Mouse (Mus musculus) liver, postnatal 0 days (tissue): Measurements from ENCODE around the gene Syvn1. TPM values are rescaled to one million over a fixed set of nuclear protein-coding genes. Genes with fewer than 3 reads are reported as not detected.

Experiments used
- ATAC-seq: fragments of 200-750 bp; cut with Nextera tagmentation; 2 replicates; pipeline ENCODE4 v1.8.0; 2017; ENCODE audit warnings: mild to moderate bottlenecking, moderate library complexity
- DNase-seq: peaks from one replicate; pipeline ENCODE4 v3.0.0-alpha.2; 2016
- H3K27ac ChIP-seq: fragments of 300-500 bp; sonication (generic); 2 replicates; pipeline ENCODE4 v1.5.1; 2014; ENCODE audit warnings: antibody characterized with exemption, moderate library complexity, mild to moderate bottlenecking, low read depth
- H3K27me3 ChIP-seq: fragments of 300-500 bp; sonication (generic); 2 replicates; pipeline ENCODE4 v1.6.1; 2014; ENCODE audit warnings: low read length, control low read depth, mixed read lengths; ENCODE audit not compliant: insufficient read depth
- H3K36me3 ChIP-seq: fragments of 300-500 bp; sonication (generic); replicated peaks from 2 replicates; pipeline ENCODE4 v1.6.1; 2014; ENCODE audit warnings: mild to moderate bottlenecking, control low read depth, low read length, moderate library complexity, mixed read lengths; ENCODE audit not compliant: insufficient read depth
- H3K4me1 ChIP-seq: fragments of 300-500 bp; sonication (generic); 2 replicates; pipeline ENCODE4 v1.6.1; 2014; ENCODE audit warnings: antibody characterized with exemption, mild to moderate bottlenecking, control low read depth; ENCODE audit not compliant: insufficient read depth
- H3K4me2 ChIP-seq: fragments of 300-500 bp; sonication (generic); 2 replicates; pipeline ENCODE4 v1.6.1; 2014; ENCODE audit warnings: low read depth, mild to moderate bottlenecking, low read length, moderate library complexity, mixed read lengths
- H3K4me3 ChIP-seq: fragments of 300-500 bp; sonication (generic); 2 replicates; pipeline ENCODE4 v1.5.1; 2014; ENCODE audit warnings: low read depth, low read length
- H3K9ac ChIP-seq: fragments of 300-500 bp; sonication (generic); replicated peaks from 2 replicates; pipeline ENCODE4 v1.6.1; 2014; ENCODE audit warnings: mild to moderate bottlenecking, moderate library complexity
- H3K9me3 ChIP-seq: fragments of 300-500 bp; sonication (generic); 2 replicates; pipeline ENCODE4 v1.6.1; 2016; ENCODE audit warnings: mild to moderate bottlenecking, control low read depth, low read length, mixed read lengths
- CTCF ChIP-seq: sonication (generic); IDR thresholded peaks from 2 replicates; pipeline ENCODE4 v1.5.1; 2016; ENCODE audit warnings: antibody characterized with exemption, low read depth
- EP300 ChIP-seq: IDR thresholded peaks from 2 replicates; pipeline ENCODE4 v1.6.1; 2016; ENCODE audit warnings: antibody characterized with exemption, low read depth, mild to moderate bottlenecking
- WGBS: fragments of 180-500 bp; shearing (Covaris S2); extraction: QIAGEN DNeasy Blood & Tissue Kit; methylation state at CpG from one replicate; pipeline ENCODE4 v1.1.7; 2014; ENCODE audit not compliant: insufficient replicate concordance; 5-methylcytosine and 5-hydroxymethylcytosine counted together
- polyA plus RNA-seq: library from polyadenylated mRNA; unstranded; fragments of >200 nt; fragmentation: Nextera tagmentation; extraction: Ambion mirVana; gene quantifications from 2 replicates; pipeline ENCODE4 v1.2.1, GENCODE M21; 2015

The Syvn1 gene
- polyA plus RNA-seq, 1 experiment from 2014 or later: 12.4 TPM

- no peaks in the 10 kb centered on the region for H3K27me3 ChIP-seq
- no peak overlapping the region for H3K9ac ChIP-seq
- DNase-seq (no peak), ATAC-seq (no peak)
- peaks cover 18% of the 10 kb centered on the region for H3K36me3 ChIP-seq
- no peak for TF ChIP-seq EP300
- TF ChIP-seq CTCF: no peak
- no peak overlapping the region for H3K27ac ChIP-seq
- H3K4me3 ChIP-seq: no peak overlapping the region
- WGBS: 82% methylated on average over 4 of the region's 4 CpGs
- no peak overlapping the region for H3K4me2 ChIP-seq
- H3K9me3 ChIP-seq: no peaks in the 10 kb centered on the region
- H3K4me1 ChIP-seq: peaks cover 23% of the 10 kb centered on the region
Observed at GRCm38 (mm10) chr19:6068951-6069350, 22.6 kb downstream of the Syvn1 start.

- no peak for DNase-seq
- 90% methylated on average over 10 of the region's 10 CpGs for WGBS
- no peak for ATAC-seq
- peaks cover 23% of the 10 kb centered on the region for H3K4me1 ChIP-seq
- no peak overlapping the region for H3K9ac ChIP-seq
- H3K4me3 ChIP-seq: no peak overlapping the region
- no peak overlapping the region for H3K4me2 ChIP-seq
- H3K36me3 ChIP-seq: peaks cover 18% of the 10 kb centered on the region
- TF ChIP-seq CTCF (no peak), EP300 (no peak)
- no peaks in the 10 kb centered on the region for H3K9me3 ChIP-seq
- no peak overlapping the region for H3K27ac ChIP-seq
- H3K27me3 ChIP-seq: no peaks in the 10 kb centered on the region
Observed at GRCm38 (mm10) chr19:6069851-6070250, 23.5 kb downstream of the Syvn1 start.

DNA sequence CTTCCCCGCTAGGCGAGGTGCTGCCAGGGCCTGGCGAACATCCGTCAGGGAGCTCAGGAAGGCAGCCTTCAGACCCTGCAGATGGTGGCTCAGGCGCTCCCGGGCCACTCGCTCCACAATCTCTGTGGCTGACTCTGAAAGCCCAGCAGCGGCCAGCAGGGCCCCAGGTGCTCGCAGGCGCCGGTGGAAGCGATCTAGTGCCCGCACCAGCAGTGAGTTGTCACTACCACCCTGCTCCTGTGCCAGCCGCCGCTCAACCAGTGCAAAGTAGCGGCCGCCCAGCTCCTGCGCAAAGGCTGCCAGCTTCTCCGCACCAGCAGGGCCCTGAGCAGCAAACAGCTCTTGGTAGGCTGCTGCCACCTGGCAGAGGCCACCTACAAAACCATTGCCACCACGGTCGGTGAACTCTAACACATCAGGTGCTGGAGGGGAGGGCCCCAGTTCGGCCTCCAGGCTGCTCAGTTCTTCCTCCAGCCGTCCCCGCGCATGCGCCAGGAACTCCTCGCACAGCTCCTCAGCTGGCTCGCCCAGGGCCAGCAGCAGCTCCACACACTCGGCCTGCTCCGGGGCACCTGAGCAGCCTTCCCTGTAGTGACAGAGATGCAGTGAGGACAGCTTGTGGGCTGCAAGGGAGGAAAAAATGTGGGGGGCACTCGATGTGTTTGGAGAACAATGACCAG is 24.3 kb downstream of the Syvn1 start:
- H3K4me3 ChIP-seq: no peak overlapping the region
- H3K4me1 ChIP-seq: peaks cover 25% of the 10 kb centered on the region
- 88% methylated on average over 31 of the region's 31 CpGs for WGBS
- DNase-seq (no peak), ATAC-seq (no peak)
- H3K9ac ChIP-seq: no peak overlapping the region
- H3K4me2 ChIP-seq: no peak overlapping the region
- no peaks in the 10 kb centered on the region for H3K27me3 ChIP-seq
- H3K27ac ChIP-seq: no peak overlapping the region
- H3K9me3 ChIP-seq: no peaks in the 10 kb centered on the region
- peaks cover 18% of the 10 kb centered on the region for H3K36me3 ChIP-seq
- no peak for TF ChIP-seq CTCF
- no peak for TF ChIP-seq EP300

- Histone ChIP-seq H3K4me1 (peaks cover 25% of the 10 kb centered on the region), H3K27ac (no peak overlapping the region), H3K36me3 (peaks cover 18% of the 10 kb centered on the region), H3K9me3 (no peaks in the 10 kb centered on the region), H3K4me2 (no peak overlapping the region), H3K27me3 (no peaks in the 10 kb centered on the region), H3K4me3 (no peak overlapping the region), H3K9ac (no peak overlapping the region)
- DNase-seq (no peak), ATAC-seq (no peak)
- WGBS: 92% methylated on average over 19 of the region's 19 CpGs
- TF ChIP-seq CTCF (no peak), EP300 (no peak)
Observed at GRCm38 (mm10) chr19:6071261-6071660, 24.9 kb downstream of the Syvn1 start.

DNA sequence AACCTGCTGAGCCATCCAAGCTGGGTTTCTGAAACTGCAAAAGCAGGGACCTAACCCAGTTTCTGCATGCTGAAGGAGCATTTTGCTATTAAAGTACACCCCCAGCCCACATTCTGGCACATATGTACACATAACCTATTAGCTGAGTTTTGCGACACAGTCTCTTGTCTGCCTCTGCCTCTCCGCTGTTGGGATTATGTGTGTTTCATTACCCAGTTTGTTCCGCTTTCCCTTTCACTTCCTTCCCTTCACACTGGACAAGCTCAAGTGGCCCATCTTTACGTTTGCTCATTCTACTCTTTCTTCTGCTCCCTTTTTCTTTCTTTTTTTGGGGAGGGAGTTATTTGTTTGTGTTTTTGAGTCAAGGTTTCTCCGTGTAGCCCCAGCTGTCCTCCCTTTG is 27.5 kb downstream of the Syvn1 start:
- DNase-seq (no peak), ATAC-seq (no peak)
- Histone ChIP-seq H3K36me3 (peaks cover 17% of the 10 kb centered on the region), H3K4me2 (no peak overlapping the region), H3K27me3 (no peaks in the 10 kb centered on the region), H3K27ac (peak overlapping the region; percentile 39; the same call in 1 of the 2 replicates), H3K4me3 (no peak overlapping the region), H3K9me3 (no peaks in the 10 kb centered on the region), H3K9ac (no peak overlapping the region), H3K4me1 (peaks cover 17% of the 10 kb centered on the region)
- TF ChIP-seq EP300: no peak
- no peak for TF ChIP-seq CTCF
- WGBS: 72% methylated on average over 5 of the region's 5 CpGs

DNA sequence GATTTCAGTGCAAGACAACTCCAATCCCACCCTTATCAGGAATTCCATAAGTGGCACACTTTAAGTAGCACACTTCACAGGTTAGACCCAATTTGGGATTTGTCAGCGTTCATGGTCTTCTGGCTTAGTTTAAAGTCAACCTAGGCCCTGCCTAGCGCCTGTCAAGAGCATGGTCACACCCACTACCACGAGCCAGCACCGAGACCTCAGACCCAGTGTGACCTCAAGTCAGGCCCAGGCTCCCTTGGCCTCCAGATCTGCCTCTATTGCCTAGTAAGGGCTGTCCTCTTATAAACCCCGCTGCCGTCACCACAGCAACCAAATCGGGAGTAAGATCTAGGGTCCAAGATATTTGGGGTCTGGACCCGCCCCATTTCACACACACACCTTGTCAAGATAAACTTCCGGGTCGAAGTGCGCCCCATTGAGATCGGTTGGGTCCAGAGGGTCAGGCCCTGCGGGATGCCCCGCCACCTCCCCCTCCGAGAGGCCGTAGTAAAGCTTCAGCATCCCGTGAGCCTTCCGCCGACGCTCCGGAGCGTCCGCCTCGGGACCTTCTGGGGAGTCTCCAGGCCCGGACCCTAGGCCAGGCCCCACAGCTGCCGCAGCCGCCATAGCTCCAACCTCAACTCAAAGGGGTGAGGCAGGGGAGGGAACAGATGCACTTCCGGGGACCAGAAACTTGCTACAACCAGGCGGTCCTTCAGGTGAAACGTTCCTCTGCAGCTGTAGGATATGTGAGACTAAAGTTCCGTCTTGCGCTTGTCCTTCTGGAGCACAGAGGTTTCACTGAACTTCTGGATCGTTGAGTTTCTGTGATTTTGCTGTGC is 30.4 kb downstream of the Syvn1 start, which contains the start of gene Vps51:
TSS of gene Vps51 (minus strand) at position 668 of the 830 bp plus-strand sequence.
- Histone ChIP-seq H3K4me2 (peak within 1 kb of the TSS; percentile 85), H3K4me1 (peaks cover 17% of the 10 kb centered on the region), H3K36me3 (peaks cover 18% of the 10 kb centered on the region), H3K27me3 (no peaks in the 10 kb centered on the region), H3K27ac (peak within 1 kb of the TSS; percentile 79), H3K9ac (peak within 1 kb of the TSS; percentile 68), H3K9me3 (no peaks in the 10 kb centered on the region), H3K4me3 (peak within 1 kb of the TSS; percentile 70)
- ATAC-seq: peak; percentile 91
- DNase-seq: peak; percentile 85
- TF ChIP-seq CTCF (no peak), EP300 (0 out of 2 replicates have a peak, but pooled peaks have one; percentile 42)
- under 1% methylated on average over 33 of the region's 33 CpGs for WGBS
